In genomic region chr3:9400201-9400885, GRCm38 (mm10) we compare ENCODE assay signal across 9 mouse cellular contexts.
A peak's percentile ranks its signal among the peaks of the same experiment; 100 is the strongest.
DNase-seq lines count a peak whose midpoint lies in the region; ATAC-seq lines count a peak whose summit lies in the region.
"Had no signal": no experiment of that assay in that cellular context is flagged by ENCODE, and none has a peak within 500 bp of the region (broad histone marks: within the 10 kb centered on the region; RNA-seq: fewer than 3 reads in every experiment).

No protein-coding gene starts in this region.

- H3K4me1 ChIP-seq in embryonic facial prominence, embryonic 14.5 days (ENCODE audit: control insufficient read depth, insufficient read depth, low read length) = peaks cover 23% of the 10 kb centered on the region
- no peaks in the 10 kb centered on the region for H3K4me1 ChIP-seq in intestine, embryonic 16.5 days (ENCODE audit: control insufficient read depth, insufficient read depth, low read length)
- H3K4me1 ChIP-seq in midbrain, embryonic 13.5 days (replicated peaks) = peaks cover 27% of the 10 kb centered on the region

- H3K27me3 ChIP-seq in embryonic facial prominence, embryonic 14.5 days (replicated peaks; ENCODE audit: control insufficient read depth, insufficient read depth, low read length) = no peaks in the 10 kb centered on the region
- H3K27me3 ChIP-seq in intestine, embryonic 16.5 days (replicated peaks; ENCODE audit: control insufficient read depth, insufficient read depth, low read length) = no peaks in the 10 kb centered on the region
- H3K27me3 ChIP-seq in midbrain, embryonic 13.5 days = no peaks in the 10 kb centered on the region
- H3K27me3 ChIP-seq: limb, embryonic 15.5 days had no signal

- 0 out of 2 replicates have a peak, but pooled peaks have one; percentile 23 for ATAC-seq in frontal cortex, adult (ENCODE audit: low TSS enrichment)
- peak; percentile 53; the same call in 1 of the 2 replicates for ATAC-seq in embryonic facial prominence, embryonic 14.5 days (ENCODE audit: low read depth)
- peak; percentile 53 for ATAC-seq in intestine, embryonic 16.5 days
- peak; percentile 60; the same call in 1 of the 2 replicates for ATAC-seq in midbrain, embryonic 13.5 days
- ATAC-seq in megakaryocyte progenitor cell, adult 5-6 weeks (replicated peaks; ENCODE audit: poor library complexity) = no peak

- H3K36me3 ChIP-seq in embryonic facial prominence, embryonic 14.5 days (ENCODE audit: control insufficient read depth, insufficient read depth, low read length) = no peaks in the 10 kb centered on the region
- no peaks in the 10 kb centered on the region for H3K36me3 ChIP-seq in intestine, embryonic 16.5 days (ENCODE audit: control insufficient read depth, insufficient read depth, low read length)
- no peaks in the 10 kb centered on the region for H3K36me3 ChIP-seq in midbrain, embryonic 13.5 days
- H3K36me3 ChIP-seq: limb, embryonic 15.5 days had no signal

- DNase-seq in frontal cortex, postnatal 14 days (ENCODE audit: low spot score in 2 of 2) = no peak
- DNase-seq in urinary bladder, postnatal 14 days (ENCODE audit: low spot score) = peak; percentile 37
- DNase-seq in urinary bladder, adult 2 months (ENCODE audit: low spot score) = no peak
- DNase-seq in embryonic facial prominence, embryonic 14.5 days (ENCODE audit: low spot score) = peak; percentile 77

- H3K9me3 ChIP-seq in embryonic facial prominence, embryonic 14.5 days (ENCODE audit: control insufficient read depth, low read length) = no peaks in the 10 kb centered on the region
- no peaks in the 10 kb centered on the region for H3K9me3 ChIP-seq in intestine, embryonic 16.5 days (ENCODE audit: control insufficient read depth, low read length)
- H3K9me3 ChIP-seq in midbrain, embryonic 13.5 days = no peaks in the 10 kb centered on the region
- H3K9me3 ChIP-seq: limb, embryonic 15.5 days had no signal

- no peak overlapping the region for H3K4me3 ChIP-seq in embryonic facial prominence, embryonic 14.5 days (ENCODE audit: low read depth, low read length)
- H3K4me3 ChIP-seq in intestine, embryonic 16.5 days (ENCODE audit: low read length) = no peak overlapping the region
- H3K4me3 ChIP-seq in midbrain, embryonic 13.5 days (replicated peaks) = no peak overlapping the region
- H3K4me3 ChIP-seq: limb, embryonic 15.5 days had no signal

- H3K27ac ChIP-seq in embryonic facial prominence, embryonic 14.5 days (replicated peaks; ENCODE audit: low read depth, low read length) = no peak overlapping the region
- no peak overlapping the region for H3K27ac ChIP-seq in intestine, embryonic 16.5 days (ENCODE audit: low read length)
- no peak overlapping the region for H3K27ac ChIP-seq in midbrain, embryonic 13.5 days
- H3K27ac ChIP-seq: limb, embryonic 15.5 days had no signal

- H3K4me2 ChIP-seq in embryonic facial prominence, embryonic 14.5 days (ENCODE audit: low read depth, low read length) = no peak overlapping the region
- no peak overlapping the region for H3K4me2 ChIP-seq in intestine, embryonic 16.5 days (ENCODE audit: low read depth, low read length)
- H3K4me2 ChIP-seq in midbrain, embryonic 13.5 days (replicated peaks) = no peak overlapping the region
- H3K4me2 ChIP-seq: limb, embryonic 15.5 days had no signal

- no peak overlapping the region for H3K9ac ChIP-seq in embryonic facial prominence, embryonic 14.5 days (ENCODE audit: low read depth, low read length)
- no peak overlapping the region for H3K9ac ChIP-seq in intestine, embryonic 16.5 days (ENCODE audit: low read depth, low read length)
- no peak overlapping the region for H3K9ac ChIP-seq in midbrain, embryonic 13.5 days (replicated peaks)
- H3K9ac ChIP-seq: limb, embryonic 15.5 days had no signal

- WGBS in embryonic facial prominence, embryonic 14.5 days = 32% methylated on average over 3 of the region's 3 CpGs
- WGBS in intestine, embryonic 16.5 days = 27% methylated on average over 3 of the region's 3 CpGs
- 53% methylated on average over 3 of the region's 3 CpGs for WGBS in midbrain, embryonic 13.5 days

Comparison
In these comparisons a context has a peak if more than half of its experiments do, and no peak if none do; other contexts are left out.
1. DNase-seq: peak in urinary bladder, postnatal 14 days (single experiment) and embryonic facial prominence, embryonic 14.5 days (single experiment); none in frontal cortex, postnatal 14 days (0 of 2) and urinary bladder, adult 2 months (single experiment).